Mouse (Mus musculus) erythroblast, embryonic 14.5 days (primary cell): ENCODE measurements around the gene Disp3. TPM values are rescaled to one million over a fixed set of nuclear protein-coding genes. Genes with fewer than 3 reads are reported as not detected.

Experiments used
- H3K27me3 ChIP-seq: 2 replicates; pipeline ENCODE4 v1.6.1; 2012; ENCODE audit warnings: inconsistent platforms; ENCODE audit not compliant: control insufficient read depth
- H3K36me3 ChIP-seq: 2 replicates; pipeline ENCODE4 v1.6.1; 2012; ENCODE audit warnings: mild to moderate bottlenecking, inconsistent platforms; ENCODE audit not compliant: control insufficient read depth
- H3K4me1 ChIP-seq: 2 replicates; pipeline ENCODE4 v1.6.1; 2012; ENCODE audit warnings: inconsistent platforms; ENCODE audit not compliant: control insufficient read depth
- H3K4me3 ChIP-seq: replicated peaks from 2 replicates; pipeline ENCODE3; 2012; ENCODE audit warnings: moderate library complexity, mild to moderate bottlenecking, inconsistent platforms
- H3K9me3 ChIP-seq: 2 replicates; pipeline ENCODE4 v1.6.1; 2012; ENCODE audit warnings: low read length, inconsistent platforms, mixed read lengths; ENCODE audit not compliant: control insufficient read depth
- GATA1 ChIP-seq: IDR thresholded peaks from 2 replicates; pipeline ENCODE4 v1.6.1; 2012; ENCODE audit warnings: low read length, inconsistent platforms, mixed read lengths
- TAL1 ChIP-seq: IDR thresholded peaks from 3 replicates; pipeline ENCODE4 v1.6.1; 2012; ENCODE audit warnings: low read length, inconsistent platforms, mixed read lengths
- polyA plus RNA-seq: library from polyadenylated mRNA; stranded (reverse); fragments of >175 nt; gene quantifications from 2 replicates; pipeline ENCODE4 v1.2.3, GENCODE M21; 2012

The Disp3 gene
- polyA plus RNA-seq, 1 experiment, result not detected

- Histone ChIP-seq H3K4me1 (no peaks in the 10 kb centered on the region), H3K9me3 (no peaks in the 10 kb centered on the region), H3K27me3 (peaks cover 24% of the 10 kb centered on the region), H3K36me3 (no peaks in the 10 kb centered on the region), H3K4me3 (no peak overlapping the region)
- TF ChIP-seq TAL1 (no peak), GATA1 (no peak)
These were observed 13.1 kb downstream of the Disp3 start for GRCm38 (mm10) chr4:148274671-148275070.

GRCm38 (mm10) chr4:148273229-148273628 is 14.5 kb downstream of the Disp3 start:
- no peak overlapping the region for H3K4me3 ChIP-seq
- no peak for TF ChIP-seq GATA1
- no peaks in the 10 kb centered on the region for H3K9me3 ChIP-seq
- H3K4me1 ChIP-seq, result no peaks in the 10 kb centered on the region
- H3K36me3 ChIP-seq, result no peaks in the 10 kb centered on the region
- peaks cover 24% of the 10 kb centered on the region for H3K27me3 ChIP-seq

- H3K4me3 ChIP-seq, result no peak overlapping the region
- H3K4me1 ChIP-seq, result no peaks in the 10 kb centered on the region
- TF ChIP-seq GATA1 (no peak), TAL1 (no peak)
- H3K9me3 ChIP-seq, result no peaks in the 10 kb centered on the region
- H3K27me3 ChIP-seq, result peaks cover 24% of the 10 kb centered on the region
- H3K36me3 ChIP-seq, result no peaks in the 10 kb centered on the region
These were observed 16.1 kb downstream of the Disp3 start for GRCm38 (mm10) chr4:148271656-148272055.

GRCm38 (mm10) chr4:148266973-148267507 is 20.7 kb downstream of the Disp3 start:
- no peaks in the 10 kb centered on the region for H3K36me3 ChIP-seq
- H3K4me3 ChIP-seq, result no peak overlapping the region
- H3K27me3 ChIP-seq, result peaks cover 17% of the 10 kb centered on the region
- TF ChIP-seq TAL1 (no peak), GATA1 (no peak)
- H3K9me3 ChIP-seq, result peaks cover 3% of the 10 kb centered on the region; the same call in 1 of the 2 replicates
- no peaks in the 10 kb centered on the region for H3K4me1 ChIP-seq

GRCm38 (mm10) chr4:148259941-148260340 is 27.8 kb downstream of the Disp3 start:
- TF ChIP-seq GATA1, result no peak
- TF ChIP-seq TAL1, result no peak
- Histone ChIP-seq H3K4me1 (no peaks in the 10 kb centered on the region), H3K27me3 (no peaks in the 10 kb centered on the region)

GRCm38 (mm10) chr4:148249341-148249740 is 38.4 kb downstream of the Disp3 start:
- H3K36me3 ChIP-seq, result no peaks in the 10 kb centered on the region
- H3K4me1 ChIP-seq, result no peaks in the 10 kb centered on the region
- H3K27me3 ChIP-seq, result no peaks in the 10 kb centered on the region
- no peak for TF ChIP-seq GATA1
- no peak for TF ChIP-seq TAL1
- H3K9me3 ChIP-seq, result peaks cover 7% of the 10 kb centered on the region
- no peak overlapping the region for H3K4me3 ChIP-seq

More at GRCm38 (mm10) chr4:148259941-148260340, 27.8 kb downstream of the Disp3 start:
- no peak overlapping the region for H3K4me3 ChIP-seq
- H3K36me3 ChIP-seq, result no peaks in the 10 kb centered on the region
- H3K9me3 ChIP-seq, result no peaks in the 10 kb centered on the region

GRCm38 (mm10) chr4:148240387-148240786 is 47.4 kb downstream of the Disp3 start:
- Histone ChIP-seq H3K4me1 (no peaks in the 10 kb centered on the region), H3K9me3 (peaks cover 4% of the 10 kb centered on the region), H3K4me3 (no peak overlapping the region), H3K36me3 (no peaks in the 10 kb centered on the region), H3K27me3 (no peaks in the 10 kb centered on the region)
- TF ChIP-seq TAL1, result no peak

GRCm38 (mm10) chr4:148239474-148240130 is 48.2 kb downstream of the Disp3 start:
- H3K4me1 ChIP-seq, result no peaks in the 10 kb centered on the region
- no peak for TF ChIP-seq GATA1
- no peaks in the 10 kb centered on the region for H3K27me3 ChIP-seq
- H3K4me3 ChIP-seq, result no peak overlapping the region
- H3K9me3 ChIP-seq, result no peaks in the 10 kb centered on the region
- H3K36me3 ChIP-seq, result no peaks in the 10 kb centered on the region

- no peaks in the 10 kb centered on the region for H3K4me1 ChIP-seq
- TF ChIP-seq TAL1, result no peak
- no peak for TF ChIP-seq GATA1
- no peak overlapping the region for H3K4me3 ChIP-seq
- no peaks in the 10 kb centered on the region for H3K9me3 ChIP-seq
- H3K36me3 ChIP-seq, result no peaks in the 10 kb centered on the region
- no peaks in the 10 kb centered on the region for H3K27me3 ChIP-seq
These were observed 48.8 kb downstream of the Disp3 start for GRCm38 (mm10) chr4:148238919-148239318.

- Histone ChIP-seq H3K4me3 (no peak overlapping the region), H3K36me3 (no peaks in the 10 kb centered on the region), H3K27me3 (no peaks in the 10 kb centered on the region), H3K4me1 (no peaks in the 10 kb centered on the region), H3K9me3 (no peaks in the 10 kb centered on the region)
- TF ChIP-seq TAL1, result no peak
- no peak for TF ChIP-seq GATA1
These were observed 49.5 kb downstream of the Disp3 start for GRCm38 (mm10) chr4:148238218-148238617.
